Mouse (Mus musculus) R1 (cell line): ENCODE measurements around the gene Nod1.
A peak's percentile ranks its signal among the peaks of the same experiment; 100 is the strongest.

Experiments
- DNase-seq: peaks from one replicate; pipeline ENCODE4 v3.0.0-alpha.2; 2018; ENCODE audit warnings: low read depth, low spot score

Nod1 gene

DNA sequence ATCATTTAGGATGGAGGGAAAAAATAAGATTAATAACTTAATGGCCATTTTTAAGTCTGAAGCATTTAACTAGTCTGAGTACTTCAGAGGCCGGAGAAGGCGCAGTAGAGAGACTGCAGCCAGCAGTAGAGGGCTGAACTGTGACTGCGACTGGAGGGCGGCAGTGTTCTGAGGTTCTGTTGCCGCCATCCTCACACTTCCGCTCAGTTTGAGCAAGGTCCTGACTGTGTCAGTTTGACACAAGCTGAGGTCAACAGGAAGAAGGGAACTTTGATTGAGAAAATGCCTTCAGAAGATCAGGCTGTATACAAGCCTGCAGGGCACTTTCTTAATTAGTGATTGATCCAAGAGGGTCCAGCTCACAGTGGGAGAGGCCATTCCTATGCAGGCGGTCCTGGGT, 86.2 kb downstream of the Nod1 start:
- DNase-seq: peak; percentile 39

DNA sequence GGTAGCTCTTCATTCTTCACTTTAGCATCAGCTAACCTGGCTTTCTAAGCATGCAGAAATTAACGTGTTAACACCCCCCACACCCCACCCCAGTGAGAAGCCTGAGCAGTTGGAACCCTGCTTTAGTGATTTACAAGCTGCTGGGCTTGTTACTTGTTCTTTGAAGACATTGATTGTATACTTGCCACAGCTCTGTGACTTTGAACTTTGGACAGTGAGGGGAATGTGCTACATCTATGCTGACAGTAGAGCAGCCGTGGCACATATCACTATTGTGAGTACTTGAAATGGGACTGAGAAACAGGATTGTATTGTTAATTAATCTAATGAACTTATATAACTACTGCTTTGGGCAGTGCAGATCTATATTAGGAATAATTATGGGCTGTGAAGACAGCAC, 89.0 kb downstream of the Nod1 start:
- DNase-seq: no peak

DNA sequence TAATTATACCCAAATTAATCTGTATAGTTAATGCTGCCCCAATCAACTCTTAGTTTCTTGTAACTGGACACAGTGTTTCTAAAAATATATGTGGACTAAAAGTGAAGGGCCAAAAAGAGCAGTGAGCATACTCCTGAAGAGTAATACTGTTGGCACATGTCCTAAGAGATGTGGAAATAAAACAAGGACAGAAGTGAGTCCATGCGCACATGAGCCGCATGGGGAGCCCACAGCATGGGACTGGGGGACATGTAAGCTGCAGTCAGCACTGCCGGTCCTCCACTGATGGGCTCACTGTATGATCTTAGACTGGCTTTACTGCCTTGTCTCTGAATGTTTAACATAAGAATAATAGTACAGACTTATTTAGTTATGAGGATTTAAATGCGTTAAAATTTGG, 92.3 kb downstream of the Nod1 start:
- DNase-seq: no peak

DNA sequence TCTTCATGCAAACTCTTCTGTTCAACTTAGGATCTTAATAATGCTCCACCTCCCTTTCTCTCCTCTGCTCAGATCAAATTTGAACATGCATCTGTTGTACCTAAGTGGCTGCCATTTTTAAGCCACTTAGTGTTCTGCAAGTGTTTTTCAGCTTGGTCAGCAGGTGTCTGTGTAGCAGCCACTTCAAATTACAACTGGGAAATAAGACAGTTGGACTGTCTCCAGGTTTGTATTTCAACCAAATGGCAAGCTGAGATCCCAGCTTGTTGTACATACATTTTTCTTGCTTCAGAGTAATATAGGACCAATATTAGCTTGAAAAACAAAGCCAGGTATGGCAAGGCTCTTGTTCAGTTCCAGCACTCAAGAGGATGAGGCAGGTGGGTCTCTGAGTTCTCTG, 93.9 kb downstream of the Nod1 start:
- no peak for DNase-seq

DNA sequence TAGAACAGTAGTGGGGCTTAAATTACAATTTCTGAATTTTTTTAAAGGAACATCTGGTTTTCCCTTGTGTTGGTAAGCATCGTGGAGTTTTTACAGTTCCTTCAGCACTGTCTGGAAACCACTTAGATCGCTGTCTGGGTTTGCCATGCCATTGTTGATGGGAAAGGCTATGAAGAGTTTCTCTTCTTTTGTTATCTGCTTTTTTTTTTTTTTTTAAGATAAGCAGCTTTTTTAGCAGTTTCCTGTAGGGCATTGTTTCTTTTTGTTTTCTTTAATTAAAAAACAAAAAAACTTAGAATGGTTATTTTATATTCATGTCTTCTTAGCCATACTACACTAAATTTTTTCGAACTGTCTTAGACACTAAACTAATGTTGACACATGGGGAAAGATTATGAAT, 94.8 kb downstream of the Nod1 start:
- DNase-seq: no peak

DNA sequence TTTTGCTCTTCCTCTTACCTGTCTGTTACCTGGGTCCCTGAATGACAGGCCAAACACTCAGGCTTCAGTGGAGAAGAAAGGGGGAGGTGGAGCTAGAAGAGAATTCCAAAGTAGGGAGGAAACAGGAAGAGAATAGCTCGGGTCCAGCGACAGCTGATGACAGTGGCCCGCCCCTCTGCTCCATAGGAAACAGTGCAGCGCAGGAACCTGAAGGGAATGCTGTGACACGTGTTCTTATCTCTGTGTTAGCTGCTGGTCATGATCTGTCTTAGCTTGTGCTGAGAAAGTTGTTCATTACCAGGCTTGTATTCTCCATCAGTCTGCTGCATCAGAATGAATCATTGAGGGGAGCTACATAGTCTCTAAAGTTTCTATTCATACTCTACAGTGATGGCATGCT, 95.6 kb downstream of the Nod1 start:
- peak; percentile 78 for DNase-seq
